Mouse (Mus musculus) lung, postnatal 0 days (tissue): Measurements from ENCODE around the gene Lhb. TPM values are rescaled to one million over a fixed set of nuclear protein-coding genes. Genes with fewer than 3 reads are reported as not detected.
A peak's percentile ranks its signal among the peaks of the same experiment; 100 is the strongest.
"Not testable (repeated sequence)": the region's sequence is repeated elsewhere in the genome, so short reads cannot be mapped to it uniquely, and the experiment has no call there.

Source experiments
- ATAC-seq: fragments of 200-750 bp; cut with Nextera tagmentation; 2 replicates; pipeline ENCODE4 v1.8.0; 2017; ENCODE audit warnings: moderate library complexity
- DNase-seq: peaks from one replicate; pipeline ENCODE4 v3.0.0-alpha.2; 2016; ENCODE audit warnings: low spot score
- H3K27ac ChIP-seq: fragments of 300-500 bp; sonication (generic); 2 replicates; pipeline ENCODE4 v1.5.1; 2014; ENCODE audit warnings: antibody characterized with exemption, mild to moderate bottlenecking, low read length, mixed read lengths
- H3K27me3 ChIP-seq: fragments of 300-500 bp; sonication (generic); replicated peaks from 2 replicates; pipeline ENCODE4 v1.6.1; 2014; ENCODE audit warnings: low read length, mixed read lengths; ENCODE audit not compliant: insufficient read depth
- H3K36me3 ChIP-seq: fragments of 300-500 bp; sonication (generic); 2 replicates; pipeline ENCODE4 v1.6.1; 2014; ENCODE audit warnings: low read length, mixed read lengths; ENCODE audit not compliant: insufficient read depth
- H3K4me1 ChIP-seq: fragments of 300-500 bp; sonication (generic); 2 replicates; pipeline ENCODE4 v1.6.1; 2014; ENCODE audit warnings: antibody characterized with exemption, low read depth, low read length, mixed read lengths; ENCODE audit not compliant: insufficient read depth
- H3K4me2 ChIP-seq: fragments of 300-500 bp; sonication (generic); replicated peaks from 2 replicates; pipeline ENCODE4 v1.6.1; 2014; ENCODE audit warnings: low read depth, mild to moderate bottlenecking, low read length, moderate library complexity, mixed read lengths
- H3K4me3 ChIP-seq: fragments of 300-500 bp; sonication (generic); 2 replicates; pipeline ENCODE4 v1.5.1; 2014; ENCODE audit warnings: low read depth, low read length
- H3K9ac ChIP-seq: fragments of 300-500 bp; sonication (generic); replicated peaks from 2 replicates; pipeline ENCODE4 v1.6.1; 2014; ENCODE audit warnings: low read depth, mild to moderate bottlenecking
- H3K9me3 ChIP-seq: fragments of 300-500 bp; sonication (generic); 2 replicates; pipeline ENCODE4 v1.6.1; 2016; ENCODE audit warnings: low read length, mixed read lengths
- CTCF ChIP-seq: IDR thresholded peaks from 2 replicates; pipeline ENCODE4 v1.5.1; 2016; ENCODE audit warnings: antibody characterized with exemption, mild to moderate bottlenecking
- EP300 ChIP-seq: IDR thresholded peaks from 2 replicates; pipeline ENCODE4 v1.6.1; 2016; ENCODE audit warnings: antibody characterized with exemption, mild to moderate bottlenecking, control low read depth
- WGBS: fragments of 180-500 bp; shearing (Covaris S2); extraction: QIAGEN DNeasy Blood & Tissue Kit; methylation state at CpG from one replicate; pipeline ENCODE4 v1.1.7; 2014; 5-methylcytosine and 5-hydroxymethylcytosine counted together
- polyA plus RNA-seq: library from polyadenylated mRNA; unstranded; fragments of >200 nt; fragmentation: Nextera tagmentation; extraction: Ambion mirVana; gene quantifications from 2 replicates; pipeline ENCODE4 v1.2.1, GENCODE M21; 2015

The Lhb gene
- polyA plus RNA-seq, 1 experiment from 2014 or later: 4.7 TPM

GRCm38 (mm10) chr7:45460377-45460776 lies 39.8 kb downstream of the Lhb start:
- peaks cover 25% of the 10 kb centered on the region; the same call in 1 of the 2 replicates for H3K4me1 ChIP-seq
- H3K36me3 ChIP-seq: peaks cover 6% of the 10 kb centered on the region; the same call in 1 of the 2 replicates
- TF ChIP-seq EP300: no peak
- TF ChIP-seq CTCF: no peak
- no peak overlapping the region; the same call in 1 of the 2 replicates for H3K9ac ChIP-seq
- ATAC-seq (no peak), DNase-seq (no peak)
- 56% methylated on average over 7 of the region's 7 CpGs for WGBS
- H3K27ac ChIP-seq: peak overlapping the region; percentile 92
- peak overlapping the region; percentile 71 for H3K4me3 ChIP-seq
- no peaks in the 10 kb centered on the region for H3K27me3 ChIP-seq
- peak overlapping the region; percentile 53 for H3K4me2 ChIP-seq
- H3K9me3 ChIP-seq: no peaks in the 10 kb centered on the region

- H3K9ac ChIP-seq: no peak overlapping the region
- no peaks in the 10 kb centered on the region for H3K27me3 ChIP-seq
- 7% methylated on average over 13 of the region's 13 CpGs for WGBS
- peaks cover 27% of the 10 kb centered on the region; the same call in 1 of the 2 replicates for H3K4me1 ChIP-seq
- H3K4me2 ChIP-seq: peak overlapping the region; percentile 53
- ATAC-seq: peak; percentile 28
- no peak overlapping the region for H3K4me3 ChIP-seq
- TF ChIP-seq EP300: peak; percentile 62; the same call in 1 of the 2 replicates
- no peak for TF ChIP-seq CTCF
- H3K36me3 ChIP-seq: peaks cover 6% of the 10 kb centered on the region; the same call in 1 of the 2 replicates
- no peaks in the 10 kb centered on the region for H3K9me3 ChIP-seq
- peak overlapping the region; percentile 92 for H3K27ac ChIP-seq
- peak; percentile 92 for DNase-seq
Observed at GRCm38 (mm10) chr7:45460860-45461314, 40.3 kb downstream of the Lhb start.

GRCm38 (mm10) chr7:45461326-45461725 lies 40.7 kb downstream of the Lhb start:
- TF ChIP-seq CTCF (no peak), EP300 (no peak)

GRCm38 (mm10) chr7:45461781-45462180 lies 41.2 kb downstream of the Lhb start:
- no peaks in the 10 kb centered on the region for H3K27me3 ChIP-seq
- H3K9ac ChIP-seq: no peak overlapping the region
- H3K4me1 ChIP-seq: peaks cover 31% of the 10 kb centered on the region; the same call in 1 of the 2 replicates
- TF ChIP-seq EP300 (no peak), CTCF (no peak)
- WGBS: 84% methylated on average over 4 of the region's 4 CpGs
- DNase-seq: no peak
- peaks cover 6% of the 10 kb centered on the region; the same call in 1 of the 2 replicates for H3K36me3 ChIP-seq
- H3K9me3 ChIP-seq: no peaks in the 10 kb centered on the region
- no peak overlapping the region for H3K4me3 ChIP-seq
- H3K4me2 ChIP-seq: no peak overlapping the region
- ATAC-seq: no peak
- no peak overlapping the region for H3K27ac ChIP-seq

More at GRCm38 (mm10) chr7:45461326-45461725, 40.7 kb downstream of the Lhb start:
- no peaks in the 10 kb centered on the region for H3K9me3 ChIP-seq
- H3K4me3 ChIP-seq: no peak overlapping the region
- no peak overlapping the region for H3K9ac ChIP-seq
- ATAC-seq (no peak), DNase-seq (peak; percentile 62)
- H3K36me3 ChIP-seq: peaks cover 6% of the 10 kb centered on the region; the same call in 1 of the 2 replicates
- no peaks in the 10 kb centered on the region for H3K27me3 ChIP-seq
- H3K4me2 ChIP-seq: peak overlapping the region; percentile 53
- H3K4me1 ChIP-seq: peaks cover 31% of the 10 kb centered on the region; the same call in 1 of the 2 replicates
- 66% methylated on average over 4 of the region's 5 CpGs for WGBS
- peak overlapping the region; percentile 92 for H3K27ac ChIP-seq

GRCm38 (mm10) chr7:45462325-45462724 lies 41.7 kb downstream of the Lhb start:
- no peak overlapping the region for H3K4me3 ChIP-seq
- no peaks in the 10 kb centered on the region for H3K9me3 ChIP-seq
- no peak overlapping the region for H3K4me2 ChIP-seq
- TF ChIP-seq EP300 (no peak), CTCF (no peak)
- peaks cover 6% of the 10 kb centered on the region; the same call in 1 of the 2 replicates for H3K36me3 ChIP-seq
- no peaks in the 10 kb centered on the region for H3K27me3 ChIP-seq
- no peak overlapping the region for H3K9ac ChIP-seq
- ATAC-seq (no peak), DNase-seq (no peak)
- no peak overlapping the region for H3K27ac ChIP-seq
- 94% methylated on average over 4 of the region's 4 CpGs for WGBS
- H3K4me1 ChIP-seq: peaks cover 29% of the 10 kb centered on the region; the same call in 1 of the 2 replicates

GRCm38 (mm10) chr7:45462868-45463267 lies 42.2 kb downstream of the Lhb start:
- H3K27me3 ChIP-seq, H3K36me3 ChIP-seq, H3K4me3 ChIP-seq, H3K4me2 ChIP-seq, H3K9ac ChIP-seq, ATAC-seq, H3K9me3 ChIP-seq, DNase-seq, H3K27ac ChIP-seq: not testable (repeated sequence)
- 74% methylated on average over 4 of the region's 4 CpGs for WGBS
- peak; percentile 19; the same call in 1 of the 2 replicates for TF ChIP-seq CTCF
- H3K4me1 ChIP-seq: peaks cover 24% of the 10 kb centered on the region; the same call in 1 of the 2 replicates
